Mouse (Mus musculus) ES-Bruce4 (cell line): Measurements from ENCODE around the gene Sh3bgrl. TPM values are rescaled to one million over a fixed set of nuclear protein-coding genes. Genes with fewer than 3 reads are reported as not detected.

Source experiments
- H3K27ac ChIP-seq: 2 replicates; pipeline ENCODE4 v1.5.1; 2012; ENCODE audit warnings: low read length, inconsistent platforms; ENCODE audit not compliant: insufficient read depth
- H3K27me3 ChIP-seq: 2 replicates; pipeline ENCODE4 v1.6.1; 2012; ENCODE audit warnings: mild to moderate bottlenecking, low read length, inconsistent platforms; ENCODE audit not compliant: control insufficient read depth, poor library complexity, insufficient read depth, severe bottlenecking
- H3K36me3 ChIP-seq: 2 replicates; pipeline ENCODE4 v1.6.1; 2012; ENCODE audit warnings: inconsistent platforms, mild to moderate bottlenecking, low read length, moderate library complexity; ENCODE audit not compliant: control insufficient read depth, poor library complexity, insufficient read depth, severe bottlenecking
- H3K4me1 ChIP-seq: one replicate; pipeline ENCODE4 v1.8.1; 2011; ENCODE audit warnings: low read length; ENCODE audit not compliant: control insufficient read depth, insufficient read depth
- H3K4me3 ChIP-seq: 2 replicates; pipeline ENCODE4 v1.5.1; 2011; ENCODE audit warnings: low read depth, mild to moderate bottlenecking, low read length
- H3K9ac ChIP-seq: 2 replicates; pipeline ENCODE4 v1.6.1; 2012; ENCODE audit warnings: low read depth, mild to moderate bottlenecking, inconsistent platforms; ENCODE audit not compliant: poor library complexity, severe bottlenecking
- H3K9me3 ChIP-seq: replicated peaks from 2 replicates; pipeline ENCODE4 v1.6.1; 2012; ENCODE audit warnings: mild to moderate bottlenecking, low read length, inconsistent platforms; ENCODE audit not compliant: control insufficient read depth, poor library complexity, insufficient read depth, severe bottlenecking
- CTCF ChIP-seq: IDR thresholded peaks from one replicate; pipeline ENCODE4 v1.8.1; 2011; ENCODE audit warnings: low read depth, low read length
- EP300 ChIP-seq: IDR thresholded peaks from 2 replicates; pipeline ENCODE4 v1.6.1; 2011; ENCODE audit warnings: low read depth, low read length; ENCODE audit not compliant: insufficient read depth
- POLR2A ChIP-seq: IDR thresholded peaks from one replicate; pipeline ENCODE4 v1.8.1; 2011; ENCODE audit warnings: low read length; ENCODE audit not compliant: insufficient read depth
- polyA plus RNA-seq: library from polyadenylated mRNA; stranded (reverse); fragments of >200 nt; gene quantifications from 2 replicates; pipeline ENCODE4 v1.2.4, GENCODE M21; 2011; ENCODE audit warnings: low read depth; ENCODE audit not compliant: missing spikeins, insufficient read depth, insufficient read length

The Sh3bgrl gene
- polyA plus RNA-seq, 1 experiment = 33.6 TPM

DNA sequence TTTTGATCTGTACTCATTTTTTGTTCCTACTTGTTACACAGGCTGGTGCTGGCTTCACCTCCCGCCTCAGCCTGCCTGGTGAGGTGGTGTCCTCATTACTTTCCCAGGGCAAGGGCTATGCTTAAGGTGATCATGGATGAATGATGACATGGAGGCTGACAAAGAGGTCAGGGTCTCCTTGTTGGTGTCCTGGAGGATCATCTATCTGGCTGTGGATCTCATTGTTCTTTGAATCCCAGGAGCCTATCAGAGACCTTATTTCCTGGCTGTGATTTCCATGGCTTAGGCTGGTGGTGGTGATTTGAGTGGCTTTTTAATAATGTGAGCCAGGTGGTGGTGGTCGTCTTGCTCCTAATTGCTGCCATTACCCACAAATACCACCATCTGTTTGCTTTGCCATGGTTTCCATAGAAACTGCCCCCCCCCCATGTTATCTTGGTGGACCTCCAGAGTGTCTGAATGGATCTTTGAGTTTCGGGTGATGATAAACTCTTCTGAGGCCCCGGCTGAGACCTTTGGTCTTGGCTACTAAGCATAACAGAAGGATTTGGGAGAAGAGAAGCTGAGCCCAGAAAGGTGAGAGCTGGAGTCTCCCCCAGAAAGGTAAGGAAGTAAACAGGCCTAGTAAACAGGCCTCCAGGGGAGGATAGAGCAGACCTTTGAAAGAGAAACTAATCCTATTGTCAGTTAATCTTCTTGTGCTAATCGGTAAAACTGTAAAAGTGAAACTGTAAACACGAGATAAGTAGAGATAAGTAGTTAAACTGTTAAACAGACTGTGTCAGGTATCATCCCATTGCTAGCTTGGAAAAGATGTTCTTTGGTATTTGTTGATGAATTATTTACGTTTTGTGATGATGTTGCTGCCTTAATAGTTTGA lies 18.5 kb downstream of the Sh3bgrl start:
- no peak overlapping the region for H3K9ac ChIP-seq
- H3K4me1 ChIP-seq = no peaks in the 10 kb centered on the region
- TF ChIP-seq EP300 (no peak), POLR2A (no peak), CTCF (no peak)
- no peaks in the 10 kb centered on the region for H3K36me3 ChIP-seq
- H3K4me3 ChIP-seq = no peak overlapping the region
- no peaks in the 10 kb centered on the region for H3K27me3 ChIP-seq
- no peaks in the 10 kb centered on the region for H3K9me3 ChIP-seq
- H3K27ac ChIP-seq = no peak overlapping the region

DNA sequence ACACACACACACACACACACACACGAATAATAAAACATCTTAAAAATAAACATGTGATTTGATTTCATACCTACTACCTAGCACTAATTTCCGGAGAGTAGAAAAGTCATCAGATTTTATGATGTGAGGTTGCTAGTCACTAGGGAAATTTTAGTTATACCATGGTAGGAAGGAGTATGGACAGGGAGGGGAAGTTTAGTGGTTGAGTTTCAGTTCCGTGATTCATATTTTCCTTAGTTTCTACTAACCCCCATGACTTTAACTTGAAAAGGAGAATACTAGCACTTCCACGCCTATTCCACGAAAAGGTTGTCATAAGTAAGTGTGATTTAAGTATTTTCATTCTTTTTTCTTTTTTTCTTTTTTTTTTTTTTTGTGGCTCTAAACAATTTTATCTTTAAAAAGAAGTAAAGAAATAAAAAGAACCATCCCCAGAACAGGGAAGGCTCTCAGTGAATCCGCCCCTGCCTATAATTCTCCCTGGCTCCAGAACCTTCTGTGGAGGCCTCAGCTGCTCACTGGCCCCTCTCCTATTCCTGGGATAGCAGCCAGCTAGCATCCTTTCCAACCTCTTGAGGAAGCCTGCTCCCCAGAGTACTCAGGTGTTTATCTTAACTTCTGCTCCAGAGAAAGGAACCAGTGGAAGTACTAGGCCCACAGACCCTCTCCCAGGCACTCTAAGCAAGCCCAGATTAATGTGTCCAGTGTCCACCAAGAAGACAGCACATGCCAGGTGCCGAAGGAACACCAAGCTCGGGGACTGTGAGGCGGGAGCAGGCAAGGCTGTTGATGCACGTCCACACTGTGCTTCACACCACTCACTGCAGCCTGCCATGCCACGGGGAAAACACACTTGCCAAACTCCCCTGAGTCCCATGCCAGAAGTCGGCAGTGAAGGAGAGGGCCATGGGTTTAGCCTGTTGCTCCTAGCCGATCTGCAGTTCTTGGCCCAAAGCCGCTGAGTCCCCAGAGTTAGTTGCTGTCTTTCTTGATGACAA lies 25.0 kb downstream of the Sh3bgrl start:
- Histone ChIP-seq H3K36me3 (no peaks in the 10 kb centered on the region), H3K4me1 (no peaks in the 10 kb centered on the region), H3K27me3 (no peaks in the 10 kb centered on the region), H3K9me3 (no peaks in the 10 kb centered on the region), H3K9ac (no peak overlapping the region), H3K4me3 (no peak overlapping the region), H3K27ac (no peak overlapping the region)
- TF ChIP-seq EP300 = no peak
- TF ChIP-seq POLR2A = no peak
- TF ChIP-seq CTCF = no peak

DNA sequence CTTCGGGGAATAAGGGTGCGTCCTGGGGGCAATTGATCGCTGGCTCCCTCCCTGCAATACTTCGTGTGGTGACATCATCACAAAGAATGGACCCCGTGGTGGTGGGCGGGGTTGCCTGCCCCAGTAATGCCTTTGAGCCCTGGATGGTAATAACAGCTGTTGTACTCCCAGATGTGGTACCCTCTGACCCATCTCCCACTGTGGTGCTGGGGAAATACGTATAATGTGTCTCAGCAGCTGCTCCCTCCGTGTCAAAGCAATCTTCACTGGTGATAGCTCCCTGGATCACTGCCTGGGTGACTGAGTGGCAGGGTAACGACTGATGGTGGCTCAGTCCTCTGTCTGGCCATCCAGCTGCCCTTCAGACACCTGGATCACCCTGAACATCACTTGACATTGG lies 26.0 kb downstream of the Sh3bgrl start:
- Histone ChIP-seq H3K27me3 (no peaks in the 10 kb centered on the region), H3K9me3 (no peaks in the 10 kb centered on the region)

DNA sequence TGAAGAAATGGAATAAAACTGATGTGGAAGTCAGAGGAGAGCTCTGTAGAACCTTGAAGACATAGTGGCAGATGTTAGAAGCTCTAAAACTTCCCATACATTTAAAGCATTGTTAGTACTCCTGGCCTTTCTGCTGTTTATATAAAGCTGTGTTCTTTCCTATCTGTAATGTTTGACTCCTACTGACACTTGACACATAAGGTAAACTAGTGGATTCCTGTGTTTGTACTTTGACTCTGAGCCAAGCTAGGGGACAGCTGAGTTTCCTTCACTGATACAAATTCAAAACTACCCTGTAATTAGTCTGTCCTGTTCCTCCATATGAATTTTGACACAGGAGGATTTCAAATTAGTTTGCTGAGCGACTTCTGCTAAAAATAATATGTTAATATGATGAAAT lies 27.5 kb downstream of the Sh3bgrl start:
- no peak overlapping the region for H3K9ac ChIP-seq
- TF ChIP-seq POLR2A (no peak), EP300 (no peak), CTCF (no peak)

More for the DNA sequence above, 26.0 kb downstream of the Sh3bgrl start:
- H3K36me3 ChIP-seq = no peaks in the 10 kb centered on the region
- H3K27ac ChIP-seq = no peak overlapping the region
- H3K4me1 ChIP-seq = no peaks in the 10 kb centered on the region
- TF ChIP-seq CTCF (no peak), POLR2A (no peak), EP300 (no peak)
- H3K9ac ChIP-seq = no peak overlapping the region
- no peak overlapping the region for H3K4me3 ChIP-seq

DNA sequence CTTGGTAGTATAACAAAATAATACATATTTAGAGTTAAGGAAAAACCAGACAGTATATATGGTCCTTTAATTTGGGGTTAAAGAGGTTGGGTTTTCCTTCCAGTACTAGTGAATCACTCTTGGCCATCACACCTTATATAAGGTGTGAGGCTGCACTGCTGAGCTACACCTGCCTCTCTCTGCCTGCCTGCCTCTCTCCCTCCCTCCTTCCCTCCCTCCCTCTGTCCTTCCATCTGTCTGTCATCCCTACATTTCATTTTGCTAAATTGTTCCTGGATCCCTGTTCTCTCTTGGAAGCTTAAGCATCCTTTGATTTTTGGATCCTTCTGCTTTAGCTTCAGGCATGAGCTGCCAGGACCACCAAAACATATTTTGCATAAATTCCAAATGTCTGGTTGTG lies 28.6 kb downstream of the Sh3bgrl start:
- TF ChIP-seq EP300 (no peak), POLR2A (no peak), CTCF (no peak)

More for the DNA sequence above, 27.5 kb downstream of the Sh3bgrl start:
- H3K4me1 ChIP-seq = no peaks in the 10 kb centered on the region
- H3K9me3 ChIP-seq = no peaks in the 10 kb centered on the region
- no peaks in the 10 kb centered on the region for H3K27me3 ChIP-seq
- H3K36me3 ChIP-seq = no peaks in the 10 kb centered on the region
- H3K4me3 ChIP-seq = no peak overlapping the region
- no peak overlapping the region for H3K27ac ChIP-seq

More for the DNA sequence above, 28.6 kb downstream of the Sh3bgrl start:
- Histone ChIP-seq H3K4me3 (no peak overlapping the region), H3K4me1 (no peaks in the 10 kb centered on the region), H3K27me3 (no peaks in the 10 kb centered on the region), H3K9ac (no peak overlapping the region), H3K9me3 (no peaks in the 10 kb centered on the region), H3K36me3 (no peaks in the 10 kb centered on the region), H3K27ac (no peak overlapping the region)
